Mouse (Mus musculus) E14TG2a.4 (cell line): ENCODE measurements around the gene Rnf144b.

Experiments
- CTCF ChIP-seq: conservative IDR thresholded peaks from 2 replicates; pipeline ENCODE4 v1.5.1; 2014; ENCODE audit warnings: low read length
- NANOG ChIP-seq: IDR thresholded peaks from 2 replicates; pipeline ENCODE4 v1.6.1; 2014; ENCODE audit warnings: borderline replicate concordance, low read length, mixed read lengths

DNA sequence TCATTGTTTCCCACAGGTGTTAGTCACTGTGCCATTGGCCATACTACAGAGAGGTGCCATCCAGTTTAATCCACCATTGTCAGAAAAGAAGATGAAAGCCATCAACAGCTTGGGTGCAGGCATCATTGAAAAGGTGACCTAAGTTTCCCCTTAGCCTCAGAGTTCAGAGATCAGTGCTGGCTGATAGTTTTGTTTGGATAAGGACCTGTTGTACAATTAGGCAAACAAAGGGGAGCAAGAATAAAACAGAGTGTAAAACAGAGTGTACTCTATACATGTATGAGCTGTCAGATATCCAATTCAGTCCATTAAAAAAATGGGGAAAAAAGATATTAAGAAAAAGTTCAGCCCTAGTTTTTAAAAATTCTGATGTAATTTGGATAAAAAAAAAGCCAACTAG lies 45.1 kb upstream of the Rnf144b start:
- no peak for TF ChIP-seq CTCF
- no peak for TF ChIP-seq NANOG
